In genomic region chr5:124883877-124884276, GRCm38 (mm10) we compare ENCODE assay signal across 16 mouse cellular contexts. TPM values are rescaled to one million over a fixed set of nuclear protein-coding genes. Genes with fewer than 3 reads are reported as not detected.
DNase-seq lines count a peak whose midpoint lies in the region; ATAC-seq lines count a peak whose summit lies in the region.
"Had no signal": no experiment of that assay in that cellular context is flagged by ENCODE, and none has a peak within 500 bp of the region (broad histone marks: within the 10 kb centered on the region; RNA-seq: fewer than 3 reads in every experiment).

No protein-coding gene starts in this region.

- no peak overlapping the region for H3K27ac ChIP-seq in neural tube, embryonic 15.5 days (replicated peaks)
- no peak overlapping the region for H3K27ac ChIP-seq in intestine, embryonic 16.5 days (ENCODE audit: low read length)
- H3K27ac ChIP-seq: heart, adult 2 months; hindbrain, embryonic 15.5 days had no signal

- H3K4me1 ChIP-seq in neural tube, embryonic 15.5 days = peaks cover 12% of the 10 kb centered on the region
- H3K4me1 ChIP-seq in intestine, embryonic 16.5 days (ENCODE audit: control insufficient read depth, insufficient read depth, low read length) = no peaks in the 10 kb centered on the region

- WGBS in neural tube, embryonic 15.5 days = 51% methylated on average over 6 of the region's 6 CpGs
- WGBS in intestine, embryonic 16.5 days = 88% methylated on average over 6 of the region's 6 CpGs

- peaks cover 32% of the 10 kb centered on the region for H3K36me3 ChIP-seq in neural tube, embryonic 15.5 days
- peaks cover 15% of the 10 kb centered on the region for H3K36me3 ChIP-seq in intestine, embryonic 16.5 days (ENCODE audit: control insufficient read depth, insufficient read depth, low read length)

- H3K27me3 ChIP-seq in neural tube, embryonic 15.5 days (replicated peaks) = no peaks in the 10 kb centered on the region
- H3K27me3 ChIP-seq in intestine, embryonic 16.5 days (replicated peaks; ENCODE audit: control insufficient read depth, insufficient read depth, low read length) = no peaks in the 10 kb centered on the region
- H3K27me3 ChIP-seq: CH12.LX; hindbrain, embryonic 15.5 days had no signal

- 0 out of 2 replicates have a peak overlapping the region, but pooled peaks have one; percentile 3 for H3K9ac ChIP-seq in neural tube, embryonic 15.5 days (replicated peaks)
- no peak overlapping the region for H3K9ac ChIP-seq in intestine, embryonic 16.5 days (ENCODE audit: low read depth, low read length)
- H3K9ac ChIP-seq: hindbrain, embryonic 15.5 days had no signal

- no peaks in the 10 kb centered on the region for H3K9me3 ChIP-seq in neural tube, embryonic 15.5 days (replicated peaks)
- H3K9me3 ChIP-seq in intestine, embryonic 16.5 days (ENCODE audit: control insufficient read depth, low read length) = no peaks in the 10 kb centered on the region
- H3K9me3 ChIP-seq: hindbrain, embryonic 15.5 days had no signal

- no peak for DNase-seq in neural tube, embryonic 10.5 days (ENCODE audit: extremely low spot score, low spot score)
- DNase-seq in layer of hippocampus, postnatal 36 days = peak; percentile 70 to 72
- no peak for DNase-seq in heart, adult 8-10 months (ENCODE audit: low spot score)
- no peak for DNase-seq in heart, adult 9 months (ENCODE audit: low spot score in 2 of 2)
- DNase-seq in ovary, postnatal 14 days (ENCODE audit: low spot score) = no peak
- DNase-seq: adrenal gland, postnatal 36 days; heart, adult 2 months; kidney, postnatal 36 days; lung, postnatal 4 days; thymus, postnatal 4 days had no signal

- no peak overlapping the region for H3K4me3 ChIP-seq in neural tube, embryonic 15.5 days (replicated peaks)
- H3K4me3 ChIP-seq in intestine, embryonic 16.5 days (ENCODE audit: low read length) = no peak overlapping the region
- H3K4me3 ChIP-seq: heart, adult 2 months; hindbrain, embryonic 15.5 days had no signal

- ATAC-seq in neural tube, embryonic 15.5 days (ENCODE audit: low FRiP score) = no peak
- ATAC-seq in frontal cortex, adult (ENCODE audit: low TSS enrichment) = peak; percentile 87
- ATAC-seq in intestine, embryonic 16.5 days = no peak

- no peak overlapping the region for H3K4me2 ChIP-seq in neural tube, embryonic 15.5 days
- H3K4me2 ChIP-seq in intestine, embryonic 16.5 days (ENCODE audit: low read depth, low read length) = no peak overlapping the region
- H3K4me2 ChIP-seq: hindbrain, embryonic 15.5 days had no signal

RNA-seq across cellular contexts. Expression of gene Zfp664, which starts 21.4 kb away (rescaled TPM):
- 83.9 and 96.8 TPM in 2 replicates for polyA plus RNA-seq in neural tube, embryonic 15.5 days (2015; fragmentation: Nextera tagmentation; extraction: Ambion mirVana)
- total RNA-seq in layer of hippocampus, postnatal 36 days (2021) = 10 to 100 TPM; 70.6 to 79.1 TPM
- total RNA-seq in heart, adult 8-10 months (2022) = 10 to 100 TPM; 31.1 to 38.4 (median 35.6) TPM
- polyA plus RNA-seq in intestine, embryonic 16.5 days (2015; fragmentation: Nextera tagmentation; extraction: Ambion mirVana) = 48.1 and 54.0 TPM in 2 replicates

RNA-seq across cellular contexts. Expression of gene Ccdc92, which starts 21.7 kb away (rescaled TPM):
- 50.3 and 55.9 TPM in 2 replicates for polyA plus RNA-seq in neural tube, embryonic 15.5 days (2015; fragmentation: Nextera tagmentation; extraction: Ambion mirVana)
- 10 to 100 TPM; 79.0 to 79.2 TPM for total RNA-seq in layer of hippocampus, postnatal 36 days (2021)
- total RNA-seq in heart, adult 8-10 months (2022) = 1 to 10 TPM; 1.4 to 2.0 (median 1.6) TPM
- 4.1 and 4.3 TPM in 2 replicates for polyA plus RNA-seq in intestine, embryonic 16.5 days (2015; fragmentation: Nextera tagmentation; extraction: Ambion mirVana)
- total RNA-seq: liver, adult 2 months had no signal

Comparison
In these comparisons a context has a peak if more than half of its experiments do, and no peak if none do; other contexts are left out.
1. DNase-seq: peak in layer of hippocampus, postnatal 36 days (2 of 2); none in neural tube, embryonic 10.5 days (single experiment), heart, adult 8-10 months (single experiment), heart, adult 9 months (0 of 2) and ovary, postnatal 14 days (single experiment).
2. RNA of gene Ccdc92, which starts 21.7 kb away (total RNA-seq): 79.0 to 79.2 TPM in layer of hippocampus, postnatal 36 days; 1.4 to 2.0 TPM in heart, adult 8-10 months; every median in the first group is over 10 times any median in the second.